Mouse (Mus musculus) MEL (cell line): ENCODE data around the gene Prss40. TPM values are rescaled to one million over a fixed set of nuclear protein-coding genes. Genes with fewer than 3 reads are reported as not detected.
"Not testable (repeated sequence)": the region's sequence is repeated elsewhere in the genome, so short reads cannot be mapped to it uniquely, and the experiment has no call there.

Experiments used
- DNase-seq: peaks from one replicate; pipeline ENCODE4 v3.0.0; 2011; ENCODE audit warnings: low read depth, low spot score
- H3K27ac ChIP-seq: 2 replicates; pipeline ENCODE4 v1.5.1; 2012; ENCODE audit warnings: low read depth, mild to moderate bottlenecking, control low read depth, low read length, moderate library complexity; ENCODE audit not compliant: control insufficient read depth
- H3K27me3 ChIP-seq, 2 experiments: fragments of 150-350 bp in 1 of 2; sonication (generic) in 1 of 2; 2 replicates each; pipeline ENCODE4 v1.6.1; 2012; ENCODE audit warnings: low read length in 2 of 2, mild to moderate bottlenecking in 2 of 2, improper control_type of control experiment in 1 of 2, moderate library complexity in 1 of 2; ENCODE audit not compliant: insufficient read depth in 2 of 2, control insufficient read depth in 1 of 2
- H3K36me3 ChIP-seq, 2 experiments: 2 replicates each; pipeline ENCODE4 v1.6.1; 2012 to 2014; ENCODE audit warnings: low read length in 2 of 2, improper control_type of control experiment in 1 of 2, inconsistent platforms in 1 of 2, mild to moderate bottlenecking in 1 of 2; ENCODE audit not compliant: insufficient read depth in 2 of 2, control insufficient read depth in 1 of 2
- H3K4me1 ChIP-seq, 2 experiments: fragments of 150-350 bp in 1 of 2; sonication (generic) in 1 of 2; 2 replicates each; pipeline ENCODE4 v1.6.1; 2012; ENCODE audit warnings: low read length in 2 of 2, improper control_type of control experiment in 1 of 2, mild to moderate bottlenecking in 1 of 2; ENCODE audit not compliant: insufficient read depth in 2 of 2, control insufficient read depth in 1 of 2
- H3K4me3 ChIP-seq, 2 experiments: fragments of 150-350 bp in 1 of 2; sonication (generic) in 1 of 2; 2 replicates each; pipeline ENCODE4 v1.5.1; 2012; ENCODE audit warnings: low read depth in 2 of 2, low read length in 2 of 2, mild to moderate bottlenecking in 2 of 2, moderate library complexity in 2 of 2, control low read depth in 1 of 2, improper control_type of control experiment in 1 of 2; ENCODE audit not compliant: control insufficient read depth in 1 of 2, insufficient read depth in 1 of 2
- H3K79me2 ChIP-seq: 2 replicates; pipeline ENCODE4 v1.6.1; 2012; ENCODE audit warnings: mild to moderate bottlenecking, low read length, moderate library complexity; ENCODE audit not compliant: control insufficient read depth, poor library complexity, insufficient read depth
- H3K9ac ChIP-seq: 2 replicates; pipeline ENCODE4 v1.6.1; 2012; ENCODE audit warnings: low read depth, mild to moderate bottlenecking, control low read depth, low read length, moderate library complexity; ENCODE audit not compliant: control insufficient read depth, poor library complexity, severe bottlenecking
- H3K9me3 ChIP-seq: fragments of 150-350 bp; sonication (generic); replicated peaks from 2 replicates; pipeline ENCODE4 v1.6.1; 2012; ENCODE audit warnings: mild to moderate bottlenecking, low read length, improper control_type of control experiment, moderate library complexity; ENCODE audit not compliant: insufficient read depth
- CHD2 ChIP-seq: IDR thresholded peaks from 2 replicates; pipeline ENCODE4 v1.6.1; 2011; ENCODE audit warnings: low read length, improper control_type of control experiment
- CTCF ChIP-seq, 3 experiments: IDR thresholded peaks in 2 of 3; conservative IDR thresholded peaks in 1 of 3; 2 replicates each; pipeline ENCODE4 v1.5.1; 2011 to 2012; ENCODE audit warnings: low read length in 3 of 3, low read depth in 2 of 3, mild to moderate bottlenecking in 2 of 3, improper control_type of control experiment in 1 of 3, inconsistent platforms in 1 of 3, mixed read lengths in 1 of 3, moderate library complexity in 1 of 3; ENCODE audit not compliant: control insufficient read depth in 1 of 3, insufficient read depth in 1 of 3, poor library complexity in 1 of 3, severe bottlenecking in 1 of 3
- E2F4 ChIP-seq: IDR thresholded peaks from 2 replicates; pipeline ENCODE4 v1.6.1; 2011; ENCODE audit warnings: low read depth, low read length, improper control_type of control experiment, borderline replicate concordance
- ETS1 ChIP-seq: IDR thresholded peaks from 2 replicates; pipeline ENCODE4 v1.6.1; 2012; ENCODE audit warnings: low read depth, mild to moderate bottlenecking, inconsistent platforms, low read length, improper control_type of control experiment, moderate library complexity
- KAT2A ChIP-seq: conservative IDR thresholded peaks from 2 replicates; pipeline ENCODE4 v1.6.1; 2012; ENCODE audit warnings: low read depth, low read length, improper control_type of control experiment, inconsistent platforms
- MAX ChIP-seq: IDR thresholded peaks from 2 replicates; pipeline ENCODE4 v1.6.1; 2011; ENCODE audit warnings: low read length, improper control_type of control experiment
- MXI1 ChIP-seq: IDR thresholded peaks from 2 replicates; pipeline ENCODE4 v1.6.1; 2011; ENCODE audit warnings: mild to moderate bottlenecking, low read depth, low read length, improper control_type of control experiment
- NELFE ChIP-seq: IDR thresholded peaks from 2 replicates; pipeline ENCODE4 v1.6.1; 2011; ENCODE audit warnings: low read depth, low read length, improper control_type of control experiment
- RAD21 ChIP-seq: IDR thresholded peaks from 2 replicates; pipeline ENCODE4 v1.6.1; 2011; ENCODE audit warnings: mild to moderate bottlenecking, low read depth, low read length, improper control_type of control experiment
- RCOR1 ChIP-seq: IDR thresholded peaks from 2 replicates; pipeline ENCODE4 v1.6.1; 2012; ENCODE audit warnings: low read depth, mild to moderate bottlenecking, inconsistent platforms, low read length, improper control_type of control experiment
- SIN3A ChIP-seq: IDR thresholded peaks from 2 replicates; pipeline ENCODE4 v1.6.1; 2012; ENCODE audit warnings: low read length, improper control_type of control experiment, inconsistent platforms
- SMC3 ChIP-seq: IDR thresholded peaks from 2 replicates; pipeline ENCODE4 v1.6.1; 2011; ENCODE audit warnings: low read depth, low read length, improper control_type of control experiment
- TBP ChIP-seq: IDR thresholded peaks from 2 replicates; pipeline ENCODE4 v1.8.0; 2011; ENCODE audit warnings: low read depth, low read length, improper control_type of control experiment
- ZC3H11A ChIP-seq: IDR thresholded peaks from 2 replicates; pipeline ENCODE4 v1.6.1; 2012; ENCODE audit warnings: low read depth, mild to moderate bottlenecking, inconsistent platforms, low read length, improper control_type of control experiment
- polyA plus RNA-seq, 2 experiments: library from polyadenylated mRNA; stranded (reverse) in 1 of 2; unstranded in 1 of 2; fragments of >175 nt in 1 of 2; fragments of >200 nt in 1 of 2; gene quantifications; 2 replicates each; pipeline versions ENCODE4 v1.2.1 to v1.2.4; 2012; ENCODE audit warnings: low replicate concordance in 2 of 2, low read depth in 1 of 2; ENCODE audit not compliant: insufficient read length in 2 of 2, insufficient read depth in 1 of 2, missing spikeins in 1 of 2
- total RNA-seq: library from RNA; depleted of rRNA; stranded (reverse); fragments of 300-350 nt; gene quantifications from 2 replicates; pipeline ENCODE4 v1.2.3, GENCODE M21; 2012

The Prss40 gene
- total and polyA plus RNA-seq, 3 experiments, result not detected

GRCm38 (mm10) chr1:34518259-34518658 is 42.5 kb downstream of the Prss40 start:
- no peak overlapping the region for H3K27ac ChIP-seq
- TF ChIP-seq MAX, result no peak
- peak in 1 of 3 experiments; percentile 28; a peak in 2 of 6 replicates for TF ChIP-seq CTCF (IDR thresholded peaks at IDR 0.05 in 2 of 3, conservative IDR thresholded peaks at IDR 0.05 in 1 of 3; ENCODE audit: control insufficient read depth in 1 of 3, insufficient read depth in 1 of 3, low read depth in 2 of 3, low read length in 3 of 3, poor library complexity in 1 of 3, severe bottlenecking in 1 of 3)
- no peak for TF ChIP-seq E2F4
- no peak for TF ChIP-seq ETS1
- peak; percentile 30 for TF ChIP-seq SMC3
- TF ChIP-seq RAD21, result peak; percentile 17
- no peak for TF ChIP-seq TBP
- H3K9ac ChIP-seq, result no peak overlapping the region
- peak; percentile 21 for DNase-seq
- no peaks in the 10 kb centered on the region for H3K79me2 ChIP-seq
- no peaks in the 10 kb centered on the region for H3K9me3 ChIP-seq
- H3K27me3 ChIP-seq, result peaks cover 0 to 6% of the 10 kb centered on the region in 2 experiments; a peak in 1 of 4 replicates
- H3K4me3 ChIP-seq, result no peak overlapping the region
- H3K4me1 ChIP-seq, result no peaks in the 10 kb centered on the region
- no peaks in the 10 kb centered on the region for H3K36me3 ChIP-seq

- H3K36me3 ChIP-seq, H3K4me1 ChIP-seq, H3K79me2 ChIP-seq, H3K4me3 ChIP-seq, H3K9ac ChIP-seq, H3K27ac ChIP-seq, H3K9me3 ChIP-seq, DNase-seq, H3K27me3 ChIP-seq: not testable (repeated sequence)
Observed at GRCm38 (mm10) chr1:34517797-34518196, 42.9 kb downstream of the Prss40 start.

GRCm38 (mm10) chr1:34517297-34517696 is 43.4 kb downstream of the Prss40 start:
- not testable (repeated sequence) for H3K79me2 ChIP-seq, H3K4me3 ChIP-seq, H3K27ac ChIP-seq, DNase-seq, H3K36me3 ChIP-seq, H3K4me1 ChIP-seq, H3K27me3 ChIP-seq, H3K9me3 ChIP-seq, H3K9ac ChIP-seq

GRCm38 (mm10) chr1:34516595-34516994 is 44.1 kb downstream of the Prss40 start:
- no peaks in the 10 kb centered on the region for H3K9me3 ChIP-seq
- no peak overlapping the region for H3K4me3 ChIP-seq
- peak; percentile 58 for DNase-seq
- no peaks in the 10 kb centered on the region for H3K79me2 ChIP-seq
- no peaks in the 10 kb centered on the region for H3K4me1 ChIP-seq
- H3K36me3 ChIP-seq, result no peaks in the 10 kb centered on the region
- H3K27ac ChIP-seq, result no peak overlapping the region
- peaks cover 0 to 6% of the 10 kb centered on the region in 2 experiments; a peak in 1 of 4 replicates for H3K27me3 ChIP-seq
- peak; percentile 68; the same call in 1 of the 2 replicates for TF ChIP-seq SIN3A
- TF ChIP-seq CHD2, result no peak
- TF ChIP-seq ZC3H11A, result no peak
- TF ChIP-seq MAX, result peak; percentile 55; the same call in 1 of the 2 replicates
- TF ChIP-seq MXI1, result peak; percentile 46; the same call in 1 of the 2 replicates
- TF ChIP-seq KAT2A, result no peak
- TF ChIP-seq NELFE, result no peak
- no peak for TF ChIP-seq RCOR1
- no peak overlapping the region for H3K9ac ChIP-seq
